Mouse (Mus musculus): ENCODE results near the gene Apol6. TPM values are rescaled to one million over a fixed set of nuclear protein-coding genes. Genes with fewer than 3 reads are reported as not detected.

Gene Apol6
- 0.29 and 0.37 TPM in 2 replicates for polyA plus RNA-seq (2012; rRNA removed)

DNA sequence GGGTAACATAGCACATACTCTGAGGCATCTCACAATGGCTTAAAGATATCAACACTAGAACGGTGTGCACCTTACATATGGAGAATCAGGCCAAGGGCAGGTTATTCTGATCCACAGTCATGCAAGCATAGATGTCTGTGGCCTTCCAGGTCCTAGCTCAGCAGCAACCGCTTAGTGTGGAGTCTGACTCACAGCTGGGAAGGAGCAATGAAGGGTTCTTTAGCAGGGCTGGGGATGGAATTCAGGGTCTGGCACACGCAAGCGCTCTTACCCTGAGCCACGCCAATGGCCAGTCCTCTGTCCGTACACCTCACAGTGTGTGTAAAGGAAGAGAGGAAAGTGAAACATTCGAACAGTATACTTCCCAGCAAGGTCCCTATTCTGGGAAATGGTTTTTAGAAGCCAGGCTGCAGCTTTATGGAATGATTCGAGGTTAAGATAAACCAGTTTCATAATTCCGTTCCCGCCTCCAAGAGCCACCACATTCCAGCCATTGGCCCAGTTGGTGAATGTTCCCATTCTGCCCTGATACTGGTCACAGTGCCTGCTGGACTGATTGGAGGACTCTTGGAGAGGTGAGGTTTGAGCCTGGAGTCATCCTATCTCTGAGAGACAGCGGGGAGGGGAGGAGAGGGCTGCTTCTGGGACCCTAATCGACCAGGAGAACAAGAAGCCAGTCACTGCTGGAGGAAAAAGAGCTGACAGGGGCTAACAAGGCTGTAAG is at the start of gene Apol6:
TSS of gene Apol6 (plus strand) at position 133 of the 724 bp plus-strand sequence.

GRCm38 (mm10) chr15:77050570-77050969 is 6.0 kb downstream of the Apol6 start, which contains the start of gene Mb:
Gene Mb (minus strand): TSS chr15:77050670.

Other genes starting within 250 kb of the Apol6 start
- gene Zfp251, start 173.3 kb upstream of the Apol6 start, polyA plus RNA-seq (2012; rRNA removed): 2.7 and 3.1 TPM in 2 replicates
- 4.0 and 4.5 TPM in 2 replicates for gene Zfp7, start 165.5 kb upstream of the Apol6 start, polyA plus RNA-seq (2012; rRNA removed)
- 0.10 TPM in 1 of 2 replicates, not detected in the other for gene Gm49527, start 165.4 kb upstream of the Apol6 start, polyA plus RNA-seq (2012; rRNA removed)
- gene Zfp647, start 119.3 kb upstream of the Apol6 start, polyA plus RNA-seq (2012; rRNA removed): 1.0 and 1.1 TPM in 2 replicates
- 13.5 and 16.0 TPM in 2 replicates for gene 1110038F14Rik, start 96.2 kb upstream of the Apol6 start, polyA plus RNA-seq (2012; rRNA removed)
- gene Mb, start 5.9 kb downstream of the Apol6 start, polyA plus RNA-seq (2012; rRNA removed): 0.26 TPM in 1 of 2 replicates, not detected in the other

Measured in liver, embryonic 14 days (tissue).